Mouse (Mus musculus) C2C12 (cell line): ENCODE results near the gene Rbm4b. TPM values are rescaled to one million over a fixed set of nuclear protein-coding genes. Genes with fewer than 3 reads are reported as not detected.

Experiments used
- H3K27me3 ChIP-seq: one replicate; pipeline ENCODE4 v1.6.1; 2011; ENCODE audit not compliant: control insufficient read depth, insufficient read depth, insufficient read length
- H3K36me3 ChIP-seq: one replicate; pipeline ENCODE4 v1.6.1; 2011; ENCODE audit not compliant: control insufficient read depth, insufficient read depth
- H3K4me3 ChIP-seq: one replicate; pipeline ENCODE4 v1.5.1; 2011; ENCODE audit warnings: mild to moderate bottlenecking, control low read depth; ENCODE audit not compliant: poor library complexity, insufficient read depth, severe bottlenecking
- H3K79me2 ChIP-seq: one replicate; pipeline ENCODE4 v1.6.1; 2011; ENCODE audit not compliant: control insufficient read depth, insufficient read depth
- H3K79me3 ChIP-seq: one replicate; pipeline ENCODE4 v1.6.1; 2011; ENCODE audit warnings: low read depth, control low read depth
- H3ac ChIP-seq: one replicate; pipeline ENCODE3; 2011; ENCODE audit warnings: low read depth; ENCODE audit not compliant: control insufficient read depth, insufficient read length
- CEBPB ChIP-seq: IDR thresholded peaks from one replicate; pipeline ENCODE4 v1.6.1; 2011; ENCODE audit warnings: low read depth, mild to moderate bottlenecking, control low read depth, moderate library complexity
- CTCF ChIP-seq: IDR thresholded peaks from one replicate; pipeline ENCODE4 v1.5.1; 2011; ENCODE audit not compliant: control insufficient read depth, insufficient read depth, insufficient read length
- FOSL1 ChIP-seq: IDR thresholded peaks from one replicate; pipeline ENCODE4 v1.8.0; 2011; ENCODE audit warnings: mild to moderate bottlenecking, low read length; ENCODE audit not compliant: poor library complexity, insufficient read depth, severe bottlenecking
- MAX ChIP-seq: IDR thresholded peaks from one replicate; pipeline ENCODE4 v1.6.1; 2011; ENCODE audit warnings: mild to moderate bottlenecking, control low read depth
- MYOD1 ChIP-seq: IDR thresholded peaks from one replicate; pipeline ENCODE4 v1.6.1; 2011; ENCODE audit warnings: low read depth; ENCODE audit not compliant: control insufficient read depth, insufficient read length
- MYOG ChIP-seq: IDR thresholded peaks from one replicate; pipeline ENCODE4 v1.6.1; 2011; ENCODE audit not compliant: control insufficient read depth, insufficient read length; ENCODE audit errors: extremely low read depth
- USF1 ChIP-seq: IDR thresholded peaks from one replicate; pipeline ENCODE4 v1.6.1; 2011; ENCODE audit warnings: low read depth, mild to moderate bottlenecking, control low read depth, moderate library complexity
- polyA plus RNA-seq: library from polyadenylated mRNA; unstranded; fragments of >200 nt; fragmentation: generic; extraction: Trizol; gene quantifications from one replicate; pipeline ENCODE4 v1.2.1, GENCODE M21; 2012; ENCODE audit warnings: missing spikeins

The Rbm4b gene
- polyA plus RNA-seq, 1 experiment = 8.8 TPM

DNA sequence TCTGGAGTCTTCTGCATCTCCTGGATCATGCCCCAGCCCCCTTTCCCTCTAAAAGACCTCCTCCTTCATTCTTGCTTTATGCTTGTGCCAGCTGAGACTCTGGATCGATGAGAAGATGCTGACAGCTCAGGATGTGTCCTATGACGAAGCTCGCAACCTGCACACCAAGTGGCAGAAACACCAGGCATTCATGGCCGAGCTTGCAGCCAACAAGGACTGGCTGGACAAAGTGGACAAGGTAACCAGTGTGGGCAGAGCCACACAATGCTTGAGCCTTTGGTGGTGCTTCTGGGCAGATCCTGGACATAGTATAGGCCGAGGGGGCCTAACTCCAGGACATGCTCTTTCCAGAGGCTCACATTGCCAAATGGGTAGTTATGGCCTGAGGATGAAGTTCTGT, 16.5 kb upstream of the Rbm4b start:
- Histone ChIP-seq H3K27me3 (no peaks in the 10 kb centered on the region), H3ac (no peak overlapping the region), H3K4me3 (no peak overlapping the region), H3K79me2 (no peaks in the 10 kb centered on the region), H3K79me3 (no peaks in the 10 kb centered on the region), H3K36me3 (no peaks in the 10 kb centered on the region)
- TF ChIP-seq MAX = no peak

GRCm38 (mm10) chr19:4741482-4741881, 14.8 kb upstream of the Rbm4b start:
- Histone ChIP-seq H3K36me3 (no peaks in the 10 kb centered on the region), H3K79me3 (no peaks in the 10 kb centered on the region), H3K79me2 (no peaks in the 10 kb centered on the region), H3ac (no peak overlapping the region), H3K4me3 (no peak overlapping the region), H3K27me3 (no peaks in the 10 kb centered on the region)
- TF ChIP-seq CTCF (no peak), FOSL1 (no peak), MYOG (no peak), MAX (no peak), CEBPB (no peak), USF1 (no peak), MYOD1 (no peak)

DNA sequence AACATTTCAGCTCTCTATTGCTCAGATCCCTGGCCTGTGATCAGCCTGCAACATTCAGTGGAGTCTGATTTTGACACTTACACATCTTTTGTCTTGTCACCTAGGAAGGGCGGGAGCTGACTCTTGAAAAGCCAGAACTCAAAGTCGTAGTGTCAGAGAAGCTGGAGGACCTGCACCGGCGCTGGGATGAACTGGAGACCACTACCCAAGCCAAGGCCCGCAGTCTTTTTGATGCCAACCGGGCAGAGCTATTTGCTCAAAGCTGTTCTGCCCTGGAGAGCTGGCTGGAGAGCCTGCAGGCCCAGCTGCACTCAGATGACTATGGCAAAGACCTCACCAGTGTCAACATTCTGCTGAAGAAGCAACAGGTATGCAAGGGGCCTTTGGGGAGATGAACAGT, 14.1 kb upstream of the Rbm4b start:
- TF ChIP-seq MYOG (no peak), FOSL1 (no peak), CEBPB (no peak), CTCF (no peak), USF1 (no peak), MYOD1 (no peak), MAX (no peak)
- Histone ChIP-seq H3K36me3 (no peaks in the 10 kb centered on the region), H3K27me3 (no peaks in the 10 kb centered on the region), H3K79me2 (no peaks in the 10 kb centered on the region), H3ac (no peak overlapping the region), H3K4me3 (no peak overlapping the region), H3K79me3 (no peaks in the 10 kb centered on the region)

GRCm38 (mm10) chr19:4743524-4743923, 12.8 kb upstream of the Rbm4b start:
- H3K79me2 ChIP-seq = no peaks in the 10 kb centered on the region
- H3ac ChIP-seq = no peak overlapping the region
- H3K79me3 ChIP-seq = no peaks in the 10 kb centered on the region
- TF ChIP-seq USF1 (no peak), MYOG (no peak), CEBPB (no peak), CTCF (peak; percentile 34), MYOD1 (no peak), MAX (no peak), FOSL1 (no peak)
- no peak overlapping the region for H3K4me3 ChIP-seq
- no peaks in the 10 kb centered on the region for H3K27me3 ChIP-seq
- no peaks in the 10 kb centered on the region for H3K36me3 ChIP-seq

- Histone ChIP-seq H3ac (no peak overlapping the region), H3K4me3 (no peak overlapping the region), H3K27me3 (no peaks in the 10 kb centered on the region), H3K79me2 (no peaks in the 10 kb centered on the region), H3K36me3 (no peaks in the 10 kb centered on the region), H3K79me3 (no peaks in the 10 kb centered on the region)
- TF ChIP-seq MYOD1 (no peak), USF1 (no peak), CEBPB (no peak), FOSL1 (no peak), CTCF (no peak), MAX (no peak), MYOG (no peak)
Observed at GRCm38 (mm10) chr19:4744026-4744425, 12.3 kb upstream of the Rbm4b start.

DNA sequence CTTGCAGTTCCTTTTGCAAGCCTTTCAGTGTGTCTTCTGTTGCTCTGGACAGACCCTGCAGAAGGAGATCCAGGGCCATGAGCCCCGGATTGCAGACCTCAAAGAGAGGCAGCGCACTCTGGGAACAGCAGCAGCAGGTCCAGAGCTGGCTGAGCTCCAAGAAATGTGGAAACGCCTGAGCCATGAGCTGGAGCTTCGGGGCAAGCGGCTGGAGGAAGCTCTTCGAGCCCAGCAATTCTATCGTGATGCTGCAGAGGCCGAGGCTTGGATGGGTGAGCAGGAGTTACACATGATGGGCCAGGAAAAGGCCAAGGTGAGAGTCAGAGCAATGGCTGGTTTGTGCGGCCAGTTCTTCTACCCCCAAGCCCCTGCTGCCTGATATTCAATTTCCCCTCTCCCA, 11.2 kb upstream of the Rbm4b start:
- Histone ChIP-seq H3ac (no peak overlapping the region), H3K79me3 (no peaks in the 10 kb centered on the region), H3K36me3 (no peaks in the 10 kb centered on the region), H3K79me2 (no peaks in the 10 kb centered on the region), H3K4me3 (no peak overlapping the region), H3K27me3 (no peaks in the 10 kb centered on the region)
- TF ChIP-seq CEBPB = no peak
- no peak for TF ChIP-seq USF1
- TF ChIP-seq MAX = no peak
- no peak for TF ChIP-seq FOSL1
- no peak for TF ChIP-seq CTCF
- TF ChIP-seq MYOD1 = no peak
- no peak for TF ChIP-seq MYOG
